Mouse (Mus musculus): ENCODE measurements around the gene Carns1.

- TF ChIP-seq CTCF (IDR thresholded peaks at IDR 0.05; ENCODE audit: low read depth) = no peak
- no peak for TF ChIP-seq EP300 (IDR thresholded peaks at IDR 0.05; ENCODE audit: low read depth)
These were observed 19.8 kb downstream of the Carns1 start for GRCm38 (mm10) chr19:4155223-4156072.

All from heart, postnatal 0 days (tissue).